Mouse (Mus musculus) cerebellum, adult 2 months (tissue): ENCODE results near the gene Sugt1. TPM values are rescaled to one million over a fixed set of nuclear protein-coding genes. Genes with fewer than 3 reads are reported as not detected.

Experiments
- DNase-seq, 2 experiments: peaks; one replicate each; pipeline ENCODE4 v3.0.0; 2021
- H3K27ac ChIP-seq: fragments of 200-500 bp; 2 replicates; pipeline ENCODE4 v1.5.1; 2012; ENCODE audit warnings: low read length, control low read depth, inconsistent platforms; ENCODE audit not compliant: insufficient read depth
- H3K27me3 ChIP-seq: fragments of 200-500 bp; 2 replicates; pipeline ENCODE4 v1.6.1; 2012; ENCODE audit warnings: inconsistent platforms, mild to moderate bottlenecking, low read length, moderate library complexity; ENCODE audit not compliant: control insufficient read depth, insufficient read depth
- H3K4me1 ChIP-seq: fragments of 200-500 bp; 2 replicates; pipeline ENCODE4 v1.6.1; 2011; ENCODE audit warnings: low read length; ENCODE audit not compliant: control insufficient read depth, insufficient read depth
- H3K4me3 ChIP-seq: fragments of 200-500 bp; replicated peaks from 2 replicates; pipeline ENCODE3; 2011; ENCODE audit warnings: mild to moderate bottlenecking, low read depth, low read length, control low read depth; ENCODE audit not compliant: insufficient read depth
- CTCF ChIP-seq: fragments of 200-500 bp; IDR thresholded peaks from 2 replicates; pipeline ENCODE4 v1.5.1; 2011; ENCODE audit warnings: low read depth, mild to moderate bottlenecking, control low read depth, low read length, moderate library complexity, borderline replicate concordance; ENCODE audit not compliant: insufficient read depth
- POLR2A ChIP-seq: fragments of 200-500 bp; IDR thresholded peaks from 2 replicates; pipeline ENCODE4 v1.6.1; 2011; ENCODE audit warnings: low read length, control low read depth, borderline replicate concordance; ENCODE audit not compliant: insufficient read depth
- WGBS: fragments of 180-500 bp; shearing (Covaris S2); methylation state at CpG from one replicate; pipeline ENCODE4 v1.1.7; 2018; 5-methylcytosine and 5-hydroxymethylcytosine counted together
- polyA plus RNA-seq: library from polyadenylated mRNA; depleted of rRNA; stranded (reverse); fragments of >200 nt; gene quantifications from 2 replicates; pipeline ENCODE4 v1.2.3, GENCODE M21; 2012

Gene Sugt1
- polyA plus RNA-seq, 1 experiment: 40.3 TPM

GRCm38 (mm10) chr14:79649680-79650079, 62.2 kb downstream of the Sugt1 start:
- no peaks in the 10 kb centered on the region for H3K4me1 ChIP-seq
- WGBS: 56% methylated on average over 3 of the region's 3 CpGs
- H3K27me3 ChIP-seq: no peaks in the 10 kb centered on the region
- H3K27ac ChIP-seq: no peak overlapping the region
- DNase-seq: no peak
- no peak overlapping the region for H3K4me3 ChIP-seq
- TF ChIP-seq CTCF (no peak), POLR2A (no peak)

DNA sequence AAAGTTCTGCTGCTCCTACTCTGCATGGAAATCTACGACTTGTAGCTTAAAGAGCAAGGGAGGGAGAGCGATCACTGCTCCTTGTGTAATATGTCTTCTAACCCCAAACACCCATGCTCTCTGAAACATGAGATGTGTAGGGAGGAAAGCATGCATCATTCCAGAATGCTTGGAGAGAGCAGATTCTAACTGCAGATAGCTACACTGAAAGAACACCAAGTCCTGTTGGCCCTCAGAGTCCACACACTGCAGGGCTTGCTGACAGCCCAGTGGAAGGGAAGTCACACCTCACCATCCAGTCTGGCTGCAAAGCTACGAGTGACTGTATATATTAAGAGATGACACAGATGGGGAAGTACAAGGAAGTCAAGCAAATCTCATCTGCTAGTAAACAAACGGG, 65.2 kb downstream of the Sugt1 start:
- Histone ChIP-seq H3K4me3 (no peak overlapping the region), H3K27me3 (no peaks in the 10 kb centered on the region), H3K4me1 (no peaks in the 10 kb centered on the region), H3K27ac (no peak overlapping the region)
- WGBS: 81% methylated on average over 4 of the region's 4 CpGs
- no peak for TF ChIP-seq CTCF
- no peak for TF ChIP-seq POLR2A
- DNase-seq: no peak

DNA sequence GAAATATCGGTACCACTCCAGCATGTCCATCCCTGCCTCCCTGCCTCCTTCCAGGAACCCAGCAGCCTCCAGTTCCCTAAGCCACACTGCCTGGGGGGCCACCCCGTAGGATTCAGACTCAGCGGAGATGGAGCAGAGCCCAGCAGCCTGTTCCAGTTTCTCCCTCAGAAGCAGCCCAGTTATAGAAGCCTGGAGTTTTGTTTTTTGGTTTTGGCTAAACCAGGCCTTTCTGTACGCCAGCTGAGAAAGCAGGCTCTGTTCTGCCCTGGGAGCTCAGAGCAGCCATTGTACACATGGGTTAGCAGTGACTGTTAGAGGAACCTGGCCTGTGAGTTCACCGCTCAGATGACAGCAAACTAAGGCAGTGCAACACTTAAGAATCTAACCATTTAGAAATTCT, 70.8 kb downstream of the Sugt1 start:
- Histone ChIP-seq H3K4me3 (no peak overlapping the region), H3K4me1 (no peaks in the 10 kb centered on the region), H3K27ac (peak overlapping the region; percentile 48; the same call in 1 of the 2 replicates), H3K27me3 (no peaks in the 10 kb centered on the region)
- peak; percentile 13 to 33 for DNase-seq
- TF ChIP-seq POLR2A: no peak
- no peak for TF ChIP-seq CTCF
- WGBS: 37% methylated on average over 5 of the region's 5 CpGs

GRCm38 (mm10) chr14:79658748-79659508, 71.4 kb downstream of the Sugt1 start:
- no peaks in the 10 kb centered on the region for H3K27me3 ChIP-seq
- no peak for DNase-seq

GRCm38 (mm10) chr14:79660467-79660866, 73.0 kb downstream of the Sugt1 start:
- Histone ChIP-seq H3K4me1 (no peaks in the 10 kb centered on the region), H3K27ac (no peak overlapping the region), H3K27me3 (no peaks in the 10 kb centered on the region), H3K4me3 (no peak overlapping the region)
- no peak for TF ChIP-seq POLR2A
- no peak for TF ChIP-seq CTCF
- DNase-seq: no peak
- WGBS: 55% methylated on average over 5 of the region's 5 CpGs

More at GRCm38 (mm10) chr14:79658748-79659508, 71.4 kb downstream of the Sugt1 start:
- no peak for TF ChIP-seq POLR2A
- TF ChIP-seq CTCF: no peak
- H3K27ac ChIP-seq: no peak overlapping the region; the same call in 1 of the 2 replicates
- H3K4me3 ChIP-seq: no peak overlapping the region
- no peaks in the 10 kb centered on the region for H3K4me1 ChIP-seq
- WGBS: 79% methylated on average over 6 of the region's 6 CpGs

DNA sequence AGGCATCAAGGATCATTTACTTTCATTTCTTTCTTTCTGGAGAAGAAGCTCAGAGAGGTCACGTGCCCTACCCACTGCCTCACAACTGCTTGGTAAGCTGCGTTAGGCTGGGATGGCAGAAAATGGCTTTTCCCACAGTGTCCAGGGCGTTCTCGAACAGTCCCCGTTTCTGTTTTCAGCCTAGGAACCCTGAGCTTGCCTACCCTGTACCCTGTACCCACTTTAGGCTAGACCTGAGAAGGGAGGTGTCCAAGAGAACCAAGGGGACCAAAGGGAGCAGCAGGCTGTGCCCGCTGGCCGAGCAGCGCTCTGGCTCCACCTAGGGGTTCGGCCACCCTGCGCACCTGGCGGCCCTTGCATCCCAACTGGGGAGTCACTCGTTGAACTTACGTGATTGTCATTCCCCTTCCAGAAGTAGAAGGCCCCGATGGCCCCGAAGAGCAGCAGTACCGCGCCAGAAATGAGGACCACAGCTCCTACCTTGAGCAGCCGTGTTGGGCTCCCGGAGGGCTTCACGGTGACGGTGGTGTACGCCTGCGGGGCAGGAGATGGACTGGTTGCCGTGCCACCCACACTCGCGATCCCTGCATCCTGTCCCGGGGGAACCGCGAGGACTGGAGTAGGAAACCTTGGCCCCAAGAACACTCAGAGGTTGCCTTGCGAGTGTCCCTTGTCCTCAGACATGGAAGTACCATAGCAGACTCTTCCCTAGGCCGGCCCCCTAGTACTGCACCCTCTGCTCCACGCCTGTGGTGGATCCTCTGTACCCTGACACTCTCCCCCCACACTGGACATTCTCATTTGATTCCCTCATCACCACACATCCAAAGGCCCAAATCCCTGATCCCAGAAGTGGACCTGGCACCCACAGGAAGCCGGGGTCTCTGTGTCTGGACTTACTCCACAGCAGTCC, 73.8 kb downstream of the Sugt1 start:
- H3K4me1 ChIP-seq: no peaks in the 10 kb centered on the region
- TF ChIP-seq POLR2A (no peak), CTCF (peak; percentile 65; the same call in 1 of the 2 replicates)
- 24% methylated on average over 33 of the region's 33 CpGs for WGBS
- peak; percentile 39 to 56 for DNase-seq
- H3K4me3 ChIP-seq: peak overlapping the region; percentile 17
- no peaks in the 10 kb centered on the region for H3K27me3 ChIP-seq
- H3K27ac ChIP-seq: no peak overlapping the region

GRCm38 (mm10) chr14:79662001-79662400, 74.5 kb downstream of the Sugt1 start, which contains the start of gene Cnmd:
Gene Cnmd (minus strand): TSS chr14:79662170.
- H3K4me3 ChIP-seq: peak within 1 kb of the TSS; percentile 17
- no peak for DNase-seq
- 67% methylated on average over 4 of the region's 4 CpGs for WGBS

More at GRCm38 (mm10) chr14:79662001-79662400, 74.5 kb downstream of the Sugt1 start, which contains the start of gene Cnmd:
- TF ChIP-seq CTCF: no peak
- TF ChIP-seq POLR2A: no peak
- Histone ChIP-seq H3K4me1 (no peaks in the 10 kb centered on the region), H3K27me3 (no peaks in the 10 kb centered on the region), H3K27ac (no peak within 1 kb of the TSS)
